Mouse (Mus musculus): ENCODE measurements around the gene Pgd. TPM values are rescaled to one million over a fixed set of nuclear protein-coding genes. Genes with fewer than 3 reads are reported as not detected.

Pgd gene
- polyA plus RNA-seq, 1 experiment from 2014 or later, result 94.4 TPM

- ATAC-seq (replicated peaks), result no peak
- Histone ChIP-seq H3K4me3 (no peak overlapping the region), H3K36me3 (peaks cover 25% of the 10 kb centered on the region), H3K27ac (replicated peaks) (no peak overlapping the region), H3K9me3 (no peaks in the 10 kb centered on the region), H3K4me2 (replicated peaks) (no peak overlapping the region), H3K27me3 (no peaks in the 10 kb centered on the region), H3K9ac (replicated peaks) (no peak overlapping the region), H3K4me1 (peaks cover 19% of the 10 kb centered on the region)
- 75% methylated on average over 5 of the region's 5 CpGs for WGBS
Measured at GRCm38 (mm10) chr4:149164150-149164549, 2.4 kb downstream of the Pgd start.

- Histone ChIP-seq H3K36me3 (peaks cover 31% of the 10 kb centered on the region), H3K27me3 (no peaks in the 10 kb centered on the region), H3K9ac (replicated peaks) (no peak overlapping the region), H3K4me1 (peaks cover 19% of the 10 kb centered on the region), H3K4me3 (no peak overlapping the region), H3K27ac (replicated peaks) (no peak overlapping the region), H3K4me2 (replicated peaks) (no peak overlapping the region), H3K9me3 (no peaks in the 10 kb centered on the region)
- no peak for ATAC-seq (replicated peaks)
- WGBS, result 35% methylated on average over 1 of the region's 1 CpGs
Measured at GRCm38 (mm10) chr4:149163196-149163595, 3.4 kb downstream of the Pgd start.

GRCm38 (mm10) chr4:149161166-149161565, 5.4 kb downstream of the Pgd start:
- no peak overlapping the region for H3K9ac ChIP-seq (replicated peaks)
- peaks cover 14% of the 10 kb centered on the region for H3K4me1 ChIP-seq
- H3K27ac ChIP-seq (replicated peaks), result no peak overlapping the region
- H3K27me3 ChIP-seq, result no peaks in the 10 kb centered on the region
- no peaks in the 10 kb centered on the region for H3K9me3 ChIP-seq
- no peak overlapping the region for H3K4me3 ChIP-seq
- H3K36me3 ChIP-seq, result peaks cover 48% of the 10 kb centered on the region
- no peak for ATAC-seq (replicated peaks)
- WGBS, result 95% methylated on average over 6 of the region's 6 CpGs
- H3K4me2 ChIP-seq (replicated peaks), result no peak overlapping the region

GRCm38 (mm10) chr4:149159891-149160290, 6.7 kb downstream of the Pgd start:
- no peak overlapping the region for H3K27ac ChIP-seq (replicated peaks)
- 0 out of 2 replicates have a peak, but pooled peaks cover 1% of the 10 kb centered on the region for H3K4me1 ChIP-seq
- peaks cover 60% of the 10 kb centered on the region for H3K36me3 ChIP-seq
- H3K9me3 ChIP-seq, result no peaks in the 10 kb centered on the region
- H3K9ac ChIP-seq (replicated peaks), result no peak overlapping the region
- H3K4me2 ChIP-seq (replicated peaks), result no peak overlapping the region
- H3K27me3 ChIP-seq, result no peaks in the 10 kb centered on the region
- WGBS, result 89% methylated on average over 13 of the region's 13 CpGs
- ATAC-seq (replicated peaks), result no peak
- H3K4me3 ChIP-seq, result no peak overlapping the region

GRCm38 (mm10) chr4:149159203-149159602, 7.4 kb downstream of the Pgd start:
- H3K9me3 ChIP-seq, result no peaks in the 10 kb centered on the region
- no peaks in the 10 kb centered on the region for H3K27me3 ChIP-seq
- ATAC-seq (replicated peaks), result no peak
- H3K4me1 ChIP-seq, result no peaks in the 10 kb centered on the region
- no peak overlapping the region for H3K27ac ChIP-seq (replicated peaks)
- peaks cover 67% of the 10 kb centered on the region for H3K36me3 ChIP-seq
- WGBS, result 92% methylated on average over 2 of the region's 2 CpGs
- H3K9ac ChIP-seq (replicated peaks), result no peak overlapping the region
- H3K4me3 ChIP-seq, result no peak overlapping the region
- H3K4me2 ChIP-seq (replicated peaks), result no peak overlapping the region

GRCm38 (mm10) chr4:149157415-149157973, 9.1 kb downstream of the Pgd start:
- Histone ChIP-seq H3K4me1 (no peaks in the 10 kb centered on the region), H3K9ac (replicated peaks) (no peak overlapping the region), H3K27ac (replicated peaks) (no peak overlapping the region), H3K36me3 (peaks cover 79% of the 10 kb centered on the region), H3K27me3 (no peaks in the 10 kb centered on the region), H3K9me3 (no peaks in the 10 kb centered on the region), H3K4me3 (no peak overlapping the region), H3K4me2 (replicated peaks) (no peak overlapping the region)
- ATAC-seq (replicated peaks), result no peak
- WGBS, result 90% methylated on average over 8 of the region's 8 CpGs

GRCm38 (mm10) chr4:149155711-149156110, 10.9 kb downstream of the Pgd start:
- Histone ChIP-seq H3K4me2 (replicated peaks) (no peak overlapping the region), H3K27me3 (no peaks in the 10 kb centered on the region), H3K27ac (replicated peaks) (no peak overlapping the region), H3K36me3 (peaks cover 85% of the 10 kb centered on the region), H3K9me3 (no peaks in the 10 kb centered on the region), H3K9ac (replicated peaks) (no peak overlapping the region), H3K4me1 (no peaks in the 10 kb centered on the region), H3K4me3 (no peak overlapping the region)
- no peak for ATAC-seq (replicated peaks)
- 90% methylated on average over 6 of the region's 6 CpGs for WGBS

GRCm38 (mm10) chr4:149154859-149155258, 11.7 kb downstream of the Pgd start:
- no peak for ATAC-seq (replicated peaks)
- WGBS, result over 99% methylated on average over 7 of the region's 7 CpGs
- Histone ChIP-seq H3K9ac (replicated peaks) (no peak overlapping the region), H3K27ac (replicated peaks) (no peak overlapping the region), H3K4me2 (replicated peaks) (no peak overlapping the region), H3K4me3 (no peak overlapping the region), H3K4me1 (no peaks in the 10 kb centered on the region), H3K9me3 (no peaks in the 10 kb centered on the region), H3K27me3 (no peaks in the 10 kb centered on the region), H3K36me3 (peaks cover 87% of the 10 kb centered on the region)

GRCm38 (mm10) chr4:149150721-149151120, 15.8 kb downstream of the Pgd start:
- no peaks in the 10 kb centered on the region for H3K4me1 ChIP-seq
- no peaks in the 10 kb centered on the region for H3K9me3 ChIP-seq
- 92% methylated on average over 11 of the region's 11 CpGs for WGBS
- H3K4me3 ChIP-seq, result no peak overlapping the region
- H3K36me3 ChIP-seq, result peaks cover 60% of the 10 kb centered on the region
- H3K9ac ChIP-seq (replicated peaks), result no peak overlapping the region
- no peak overlapping the region for H3K4me2 ChIP-seq (replicated peaks)
- ATAC-seq (replicated peaks), result no peak
- no peaks in the 10 kb centered on the region for H3K27me3 ChIP-seq
- H3K27ac ChIP-seq (replicated peaks), result no peak overlapping the region

- 91% methylated on average over 11 of the region's 11 CpGs for WGBS
- H3K36me3 ChIP-seq, result peaks cover 55% of the 10 kb centered on the region
Measured at GRCm38 (mm10) chr4:149150256-149150655, 16.3 kb downstream of the Pgd start.

GRCm38 (mm10) chr4:149149611-149150010, 17.0 kb downstream of the Pgd start:
- Histone ChIP-seq H3K27ac (replicated peaks) (no peak overlapping the region), H3K4me3 (no peak overlapping the region), H3K36me3 (peaks cover 49% of the 10 kb centered on the region), H3K9me3 (no peaks in the 10 kb centered on the region), H3K27me3 (no peaks in the 10 kb centered on the region), H3K4me1 (peaks cover 1% of the 10 kb centered on the region; the same call in 1 of the 2 replicates), H3K4me2 (replicated peaks) (no peak overlapping the region), H3K9ac (replicated peaks) (no peak overlapping the region)
- WGBS, result 81% methylated on average over 7 of the region's 7 CpGs
- no peak for ATAC-seq (replicated peaks)

More at GRCm38 (mm10) chr4:149150256-149150655, 16.3 kb downstream of the Pgd start:
- no peak for ATAC-seq (replicated peaks)
- H3K4me3 ChIP-seq, result no peak overlapping the region
- no peaks in the 10 kb centered on the region for H3K4me1 ChIP-seq
- H3K4me2 ChIP-seq (replicated peaks), result no peak overlapping the region
- H3K9me3 ChIP-seq, result no peaks in the 10 kb centered on the region
- H3K9ac ChIP-seq (replicated peaks), result no peak overlapping the region
- no peak overlapping the region for H3K27ac ChIP-seq (replicated peaks)
- H3K27me3 ChIP-seq, result no peaks in the 10 kb centered on the region

- no peak overlapping the region for H3K27ac ChIP-seq (replicated peaks)
- no peak for ATAC-seq (replicated peaks)
- H3K4me2 ChIP-seq (replicated peaks), result no peak overlapping the region
- H3K4me1 ChIP-seq, result peaks cover 3% of the 10 kb centered on the region; the same call in 1 of the 2 replicates
- no peak overlapping the region for H3K4me3 ChIP-seq
- H3K27me3 ChIP-seq, result no peaks in the 10 kb centered on the region
- no peak overlapping the region for H3K9ac ChIP-seq (replicated peaks)
- 87% methylated on average over 9 of the region's 9 CpGs for WGBS
- H3K36me3 ChIP-seq, result peaks cover 45% of the 10 kb centered on the region
- no peaks in the 10 kb centered on the region for H3K9me3 ChIP-seq
Measured at GRCm38 (mm10) chr4:149149196-149149595, 17.4 kb downstream of the Pgd start.

GRCm38 (mm10) chr4:149148084-149148483, 18.5 kb downstream of the Pgd start:
- Histone ChIP-seq H3K36me3 (peaks cover 34% of the 10 kb centered on the region), H3K4me3 (no peak overlapping the region), H3K4me1 (peaks cover 3% of the 10 kb centered on the region; the same call in 1 of the 2 replicates), H3K9ac (replicated peaks) (no peak overlapping the region), H3K27ac (replicated peaks) (no peak overlapping the region), H3K4me2 (replicated peaks) (no peak overlapping the region), H3K9me3 (no peaks in the 10 kb centered on the region), H3K27me3 (no peaks in the 10 kb centered on the region)
- ATAC-seq (replicated peaks), result no peak
- 78% methylated on average over 4 of the region's 4 CpGs for WGBS

Data from forebrain, embryonic 15.5 days (tissue).